Mouse (Mus musculus): Measurements from ENCODE around the gene Ptpn7.
A peak's percentile ranks its signal among the peaks of the same experiment; 100 is the strongest.
"Not testable (repeated sequence)": the region's sequence is repeated elsewhere in the genome, so short reads cannot be mapped to it uniquely, and the experiment has no call there.

The Ptpn7 gene

GRCm38 (mm10) chr1:135159556-135160123 is 27.1 kb downstream of the Ptpn7 start:
- DNase-seq = no peak

- no peak for DNase-seq
Observed at GRCm38 (mm10) chr1:135160411-135161050, 28.0 kb downstream of the Ptpn7 start.

GRCm38 (mm10) chr1:135162720-135163119 is 30.2 kb downstream of the Ptpn7 start:
- DNase-seq = no peak

- no peak for DNase-seq
Observed at GRCm38 (mm10) chr1:135167435-135167834, 34.9 kb downstream of the Ptpn7 start, which contains the start of gene Gpr37l1. Gene Gpr37l1, minus strand, starts transcription at chr1:135167681.

GRCm38 (mm10) chr1:135168453-135169200 is 36.1 kb downstream of the Ptpn7 start:
- no peak for DNase-seq

GRCm38 (mm10) chr1:135169556-135170224 is 37.2 kb downstream of the Ptpn7 start:
- peak; percentile 37 for DNase-seq

- DNase-seq = no peak
Observed at GRCm38 (mm10) chr1:135170299-135170698, 37.8 kb downstream of the Ptpn7 start.

- no peak for DNase-seq
Observed at GRCm38 (mm10) chr1:135171202-135171601, 38.7 kb downstream of the Ptpn7 start.

- DNase-seq = peak; percentile 87
Observed at GRCm38 (mm10) chr1:135171984-135172383, 39.5 kb downstream of the Ptpn7 start.

- no peak for DNase-seq
Observed at GRCm38 (mm10) chr1:135173311-135173710, 40.8 kb downstream of the Ptpn7 start.

GRCm38 (mm10) chr1:135175176-135175575 is 42.7 kb downstream of the Ptpn7 start:
- no peak for DNase-seq

- DNase-seq = no peak
Observed at GRCm38 (mm10) chr1:135177724-135178123, 45.2 kb downstream of the Ptpn7 start.

GRCm38 (mm10) chr1:135178863-135179262 is 46.4 kb downstream of the Ptpn7 start:
- no peak for DNase-seq

- DNase-seq = no peak
Observed at GRCm38 (mm10) chr1:135180830-135181229, 48.3 kb downstream of the Ptpn7 start.

GRCm38 (mm10) chr1:135181275-135181674 is 48.8 kb downstream of the Ptpn7 start:
- DNase-seq = no peak

GRCm38 (mm10) chr1:135181880-135182623 is 49.6 kb downstream of the Ptpn7 start:
- DNase-seq = no peak

- DNase-seq = no peak
Observed at GRCm38 (mm10) chr1:135182975-135183374, 50.5 kb downstream of the Ptpn7 start.

GRCm38 (mm10) chr1:135183448-135183847 is 50.9 kb downstream of the Ptpn7 start:
- DNase-seq = peak; percentile 49

GRCm38 (mm10) chr1:135183941-135184570 is 51.6 kb downstream of the Ptpn7 start:
- DNase-seq = no peak

GRCm38 (mm10) chr1:135185936-135186335 is 53.4 kb downstream of the Ptpn7 start:
- DNase-seq = no peak

GRCm38 (mm10) chr1:135186427-135186826 is 53.9 kb downstream of the Ptpn7 start:
- no peak for DNase-seq

- not testable (repeated sequence) for DNase-seq
Observed at GRCm38 (mm10) chr1:135187016-135187415, 54.5 kb downstream of the Ptpn7 start.
